Mouse (Mus musculus) stomach, embryonic 14.5 days (tissue): Measurements from ENCODE around the gene Gm9945. TPM values are rescaled to one million over a fixed set of nuclear protein-coding genes. Genes with fewer than 3 reads are reported as not detected.

ENCODE experiments used
- ATAC-seq: fragments of 200-750 bp; cut with Nextera tagmentation; 2 replicates; pipeline ENCODE4 v1.8.0; 2017; ENCODE audit warnings: low read depth, moderate TSS enrichment; ENCODE audit not compliant: insufficient number of reproducible peaks, insufficient read depth, low FRiP score
- H3K27ac ChIP-seq: fragments of 300-500 bp; sonication (generic); 2 replicates; pipeline ENCODE4 v1.5.1; 2014; ENCODE audit warnings: mild to moderate bottlenecking, low read length, moderate library complexity, mixed read lengths
- H3K27me3 ChIP-seq: fragments of 300-500 bp; sonication (generic); 2 replicates; pipeline ENCODE4 v1.6.1; 2014; ENCODE audit warnings: low read length, control low read depth, mixed read lengths; ENCODE audit not compliant: control insufficient read depth, insufficient read depth
- H3K36me3 ChIP-seq: fragments of 300-500 bp; sonication (generic); 2 replicates; pipeline ENCODE4 v1.6.1; 2014; ENCODE audit warnings: mild to moderate bottlenecking, control low read depth, low read length, moderate library complexity, mixed read lengths; ENCODE audit not compliant: control insufficient read depth, insufficient read depth
- H3K4me1 ChIP-seq: fragments of 300-500 bp; sonication (generic); 2 replicates; pipeline ENCODE4 v1.6.1; 2014; ENCODE audit warnings: low read length, control low read depth, mixed read lengths; ENCODE audit not compliant: control insufficient read depth, insufficient read depth
- H3K4me2 ChIP-seq: fragments of 300-500 bp; sonication (generic); replicated peaks from 2 replicates; pipeline ENCODE4 v1.6.1; 2014; ENCODE audit warnings: low read depth, low read length, control low read depth
- H3K4me3 ChIP-seq: fragments of 300-500 bp; sonication (generic); 2 replicates; pipeline ENCODE4 v1.5.1; 2014; ENCODE audit warnings: low read depth, low read length, control low read depth
- H3K9ac ChIP-seq: fragments of 300-500 bp; sonication (generic); replicated peaks from 2 replicates; pipeline ENCODE4 v1.6.1; 2014; ENCODE audit warnings: low read depth, mild to moderate bottlenecking, control low read depth, low read length, moderate library complexity, mixed read lengths
- H3K9me3 ChIP-seq: fragments of 300-500 bp; sonication (generic); 2 replicates; pipeline ENCODE4 v1.6.1; 2016; ENCODE audit warnings: low read depth, low read length, control low read depth; ENCODE audit not compliant: control insufficient read depth
- WGBS: fragments of 180-500 bp; shearing (Covaris S2); extraction: QIAGEN DNeasy Blood & Tissue Kit; methylation state at CpG from one replicate; pipeline ENCODE4 v1.1.7; 2014; 5-methylcytosine and 5-hydroxymethylcytosine counted together
- polyA plus RNA-seq: library from polyadenylated mRNA; unstranded; fragments of >200 nt; fragmentation: Nextera tagmentation; extraction: Ambion mirVana; gene quantifications from 2 replicates; pipeline ENCODE4 v1.2.1, GENCODE M21; 2014

Gene Gm9945
- polyA plus RNA-seq, 1 experiment from 2014 or later = not detected

DNA sequence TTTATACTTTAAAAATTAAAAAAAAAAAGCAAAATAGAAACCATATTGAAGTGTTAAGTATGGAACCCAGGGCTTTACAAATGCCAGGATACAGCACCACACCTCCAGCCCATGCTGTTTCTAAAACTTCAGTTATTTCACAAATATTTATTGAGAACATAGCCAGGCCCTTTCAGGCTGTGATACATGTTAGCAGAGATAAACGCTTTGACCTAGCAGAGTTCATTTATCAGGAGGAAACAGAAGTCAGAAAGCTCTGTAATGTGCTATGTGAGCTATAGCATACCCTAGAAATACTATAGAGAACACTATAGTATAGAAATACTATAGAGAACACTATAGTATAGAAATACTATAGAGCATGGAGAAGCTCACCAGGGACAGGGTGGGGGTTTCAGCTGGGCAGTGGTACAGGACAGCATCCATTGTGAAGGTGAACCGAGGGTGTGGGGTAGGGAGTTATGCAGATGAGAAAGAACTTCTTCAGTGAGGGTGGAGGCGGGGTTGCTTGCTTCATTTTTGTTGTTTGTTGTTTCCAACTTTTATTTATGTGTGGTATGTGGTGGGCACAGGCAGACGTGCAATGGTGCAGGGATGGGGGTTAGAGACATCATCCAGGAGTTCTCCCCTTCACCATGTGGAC lies 1.2 kb downstream of the Gm9945 start:
- no peak; the same call in 1 of the 2 replicates for ATAC-seq
- no peak overlapping the region for H3K27ac ChIP-seq
- no peaks in the 10 kb centered on the region for H3K36me3 ChIP-seq
- WGBS = 69% methylated on average over 4 of the region's 4 CpGs
- H3K4me2 ChIP-seq = no peak overlapping the region
- peaks cover 42% of the 10 kb centered on the region for H3K27me3 ChIP-seq
- H3K4me1 ChIP-seq = 0 out of 2 replicates have a peak, but pooled peaks cover 6% of the 10 kb centered on the region
- no peak overlapping the region for H3K4me3 ChIP-seq
- 0 out of 2 replicates have a peak, but pooled peaks cover 3% of the 10 kb centered on the region for H3K9me3 ChIP-seq
- no peak overlapping the region for H3K9ac ChIP-seq

DNA sequence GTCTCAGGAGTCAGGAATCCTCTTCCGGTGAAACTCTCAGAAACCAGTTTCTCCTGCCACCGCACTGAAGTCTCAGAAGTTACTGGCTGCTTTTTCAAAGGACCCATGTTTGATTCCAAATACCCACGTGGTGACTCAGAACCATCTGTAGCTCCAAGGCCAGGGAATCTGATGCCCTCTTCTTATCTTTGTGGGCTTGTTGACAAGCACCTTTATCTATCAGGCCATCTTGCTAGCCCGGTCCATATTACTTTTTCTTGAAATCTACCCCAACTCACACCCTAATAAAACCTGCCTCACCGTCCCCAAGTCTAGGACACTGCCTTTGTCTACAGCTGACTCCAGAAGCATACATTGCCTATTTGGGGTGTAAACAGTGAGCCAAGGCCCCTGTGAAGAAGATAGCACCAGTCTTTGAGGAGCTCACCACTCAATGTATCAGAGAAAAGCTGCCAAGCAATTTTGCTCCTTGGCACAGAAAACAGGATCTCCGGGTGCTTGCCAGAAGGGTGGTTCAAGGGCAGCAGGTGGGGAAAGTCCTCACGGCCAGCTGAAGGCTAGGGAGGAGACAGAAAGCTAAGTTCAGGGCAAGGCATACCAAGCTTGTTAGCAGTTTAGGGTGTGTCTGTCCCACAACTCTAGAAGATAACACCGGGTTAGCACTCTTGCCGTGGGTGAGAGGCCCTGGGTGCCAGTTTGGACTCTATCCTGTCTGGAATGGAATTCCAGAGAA lies 3.4 kb downstream of the Gm9945 start:
- ATAC-seq = peak; percentile 51; the same call in 1 of the 2 replicates
- H3K4me2 ChIP-seq = no peak overlapping the region
- no peak overlapping the region for H3K27ac ChIP-seq
- 0 out of 2 replicates have a peak, but pooled peaks cover 3% of the 10 kb centered on the region for H3K9me3 ChIP-seq
- no peak overlapping the region for H3K9ac ChIP-seq
- H3K4me1 ChIP-seq = 0 out of 2 replicates have a peak, but pooled peaks cover 11% of the 10 kb centered on the region
- no peaks in the 10 kb centered on the region for H3K36me3 ChIP-seq
- no peak overlapping the region for H3K4me3 ChIP-seq
- peaks cover 28% of the 10 kb centered on the region for H3K27me3 ChIP-seq
- WGBS = 61% methylated on average over 9 of the region's 9 CpGs

DNA sequence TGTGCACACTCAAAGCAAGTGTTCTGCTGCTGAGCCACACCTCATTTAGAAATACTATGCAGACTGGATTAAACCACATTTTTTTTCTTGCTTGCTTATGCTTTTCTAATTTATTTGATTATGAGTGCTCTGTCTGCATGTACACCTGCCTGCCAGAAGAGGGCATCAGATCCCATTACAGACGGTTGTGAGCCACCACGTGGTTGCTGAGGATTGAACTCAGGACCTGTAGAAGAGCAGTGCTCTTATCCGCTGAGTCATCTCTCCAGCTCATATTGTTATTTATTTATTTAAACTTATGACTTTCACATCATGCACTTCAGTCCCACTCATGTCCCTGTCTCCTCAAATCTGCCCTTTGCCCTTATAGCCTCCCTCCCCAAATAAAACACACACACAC lies 5.8 kb downstream of the Gm9945 start:
- Histone ChIP-seq H3K4me3 (no peak overlapping the region), H3K4me1 (0 out of 2 replicates have a peak, but pooled peaks cover 4% of the 10 kb centered on the region), H3K27me3 (peaks cover 9% of the 10 kb centered on the region; the same call in 1 of the 2 replicates), H3K27ac (no peak overlapping the region), H3K9ac (no peak overlapping the region), H3K4me2 (no peak overlapping the region), H3K36me3 (no peaks in the 10 kb centered on the region), H3K9me3 (no peaks in the 10 kb centered on the region)
- no peak for ATAC-seq
- 43% methylated on average over 3 of the region's 3 CpGs for WGBS

DNA sequence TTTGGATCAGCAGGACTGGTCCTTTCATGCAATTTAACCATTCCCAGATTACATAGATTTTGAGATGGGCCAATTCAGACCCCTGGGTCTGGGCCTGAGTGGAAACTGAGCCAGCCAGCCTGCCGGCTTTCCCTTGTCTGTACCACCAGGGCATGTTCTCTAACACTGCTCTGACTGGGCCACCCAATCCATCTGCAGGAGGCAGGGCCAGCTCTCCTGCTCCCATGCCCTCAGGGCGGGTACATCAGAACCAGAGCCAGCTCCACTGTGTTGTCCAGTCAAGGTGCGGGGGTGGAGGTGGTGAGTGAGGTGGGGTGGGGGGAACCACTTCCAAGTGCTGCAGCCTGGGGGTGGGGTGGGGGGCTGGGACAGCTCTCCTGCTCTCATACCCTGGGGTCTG lies 6.4 kb downstream of the Gm9945 start:
- H3K9ac ChIP-seq = no peak overlapping the region
- WGBS = 72% methylated on average over 3 of the region's 3 CpGs
- no peaks in the 10 kb centered on the region for H3K36me3 ChIP-seq
- H3K27ac ChIP-seq = no peak overlapping the region
- H3K4me3 ChIP-seq = no peak overlapping the region
- H3K4me1 ChIP-seq = 0 out of 2 replicates have a peak, but pooled peaks cover 4% of the 10 kb centered on the region
- ATAC-seq = no peak
- H3K9me3 ChIP-seq = no peaks in the 10 kb centered on the region
- 0 out of 2 replicates have a peak, but pooled peaks cover 5% of the 10 kb centered on the region for H3K27me3 ChIP-seq
- H3K4me2 ChIP-seq = no peak overlapping the region

DNA sequence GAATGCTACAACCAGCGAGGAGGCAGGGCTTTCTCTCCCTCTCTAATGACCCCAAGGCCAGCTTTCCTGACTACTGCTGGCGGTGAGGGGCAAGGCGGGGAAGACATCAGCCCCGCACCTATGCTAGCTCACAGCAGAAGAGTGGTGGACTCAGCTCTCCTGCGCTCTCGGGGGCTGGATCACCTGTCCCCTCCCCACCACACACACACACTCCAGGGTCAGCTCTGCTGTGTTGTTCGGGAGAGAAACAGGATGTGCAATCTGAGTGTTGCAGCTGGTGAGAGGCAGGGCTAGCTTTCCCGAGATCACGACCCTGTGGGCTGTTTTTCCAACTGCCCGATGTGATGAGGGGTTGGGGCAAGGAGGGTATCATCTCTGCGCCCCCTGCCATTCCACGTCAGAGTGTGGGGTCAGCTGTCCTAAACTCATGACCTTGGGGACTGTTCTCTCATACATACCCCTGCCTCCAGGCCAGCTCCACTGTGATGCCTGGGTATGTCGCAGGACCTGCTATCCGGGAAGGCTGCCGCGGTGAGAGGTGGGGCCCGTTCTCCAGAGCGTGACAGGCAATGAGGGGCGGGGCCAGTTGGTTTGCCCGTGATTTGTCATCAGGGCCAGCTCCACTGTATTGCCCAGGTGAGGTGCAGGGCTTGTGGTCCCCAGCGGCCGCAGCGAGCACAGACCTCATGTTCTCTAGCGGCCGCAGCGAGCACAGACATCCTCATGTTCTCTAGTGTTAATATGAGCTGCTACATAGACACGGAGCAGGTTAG lies 7.0 kb downstream of the Gm9945 start:
- Histone ChIP-seq H3K4me2 (peak overlapping the region; percentile 29), H3K4me1 (0 out of 2 replicates have a peak, but pooled peaks cover 4% of the 10 kb centered on the region), H3K36me3 (no peaks in the 10 kb centered on the region), H3K27ac (no peak overlapping the region), H3K4me3 (peak overlapping the region; percentile 6; the same call in 1 of the 2 replicates), H3K27me3 (no peaks in the 10 kb centered on the region), H3K9me3 (no peaks in the 10 kb centered on the region), H3K9ac (no peak overlapping the region)
- ATAC-seq = peak; percentile 46
- 7% methylated on average over 27 of the region's 27 CpGs for WGBS

DNA sequence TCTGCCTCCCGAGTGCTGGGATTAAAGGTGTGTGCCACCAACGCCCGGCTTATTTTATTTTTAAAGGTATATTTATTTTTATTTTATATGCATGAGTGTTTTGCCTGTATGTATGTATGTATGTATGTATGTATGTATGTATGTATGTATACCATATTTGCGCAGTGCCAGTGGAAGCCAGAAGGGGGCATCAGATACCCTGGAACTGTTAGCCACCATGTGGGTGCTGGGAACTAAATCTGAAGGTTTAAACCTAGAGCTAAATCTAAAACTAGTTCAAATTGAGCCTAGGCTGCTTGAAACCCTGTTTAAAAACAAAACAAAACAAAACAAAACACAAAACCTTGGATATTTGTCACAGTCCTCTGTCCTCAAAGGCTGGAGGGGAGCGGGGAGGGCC lies 9.0 kb downstream of the Gm9945 start:
- Histone ChIP-seq H3K27ac (no peak overlapping the region), H3K4me3 (no peak overlapping the region), H3K27me3 (no peaks in the 10 kb centered on the region), H3K36me3 (no peaks in the 10 kb centered on the region), H3K9ac (no peak overlapping the region), H3K4me2 (no peak overlapping the region), H3K4me1 (0 out of 2 replicates have a peak, but pooled peaks cover 4% of the 10 kb centered on the region), H3K9me3 (no peaks in the 10 kb centered on the region)
- ATAC-seq = no peak
- 96% methylated on average over 5 of the region's 5 CpGs for WGBS

DNA sequence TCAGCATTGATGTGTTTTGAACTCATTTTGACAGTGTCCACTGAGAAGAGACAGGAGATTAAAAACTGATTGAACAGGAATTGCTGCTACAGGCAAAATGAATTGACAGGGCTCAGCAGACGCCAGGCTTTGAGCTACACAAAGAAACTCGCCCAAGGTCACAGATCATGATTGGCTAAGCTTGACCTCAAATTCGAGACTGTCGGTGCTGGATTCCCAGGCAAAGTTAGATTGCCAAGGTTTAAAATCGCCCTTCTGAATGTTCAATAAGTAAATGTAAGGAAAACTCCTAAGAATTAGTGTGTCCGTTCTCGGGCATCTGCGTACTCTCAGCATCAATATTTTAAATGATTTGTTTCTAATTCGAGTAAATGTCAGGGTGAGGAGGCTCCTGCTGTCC lies 9.5 kb downstream of the Gm9945 start:
- Histone ChIP-seq H3K4me1 (0 out of 2 replicates have a peak, but pooled peaks cover 4% of the 10 kb centered on the region), H3K9me3 (no peaks in the 10 kb centered on the region), H3K27me3 (no peaks in the 10 kb centered on the region), H3K27ac (no peak overlapping the region), H3K4me2 (no peak overlapping the region), H3K9ac (no peak overlapping the region), H3K4me3 (no peak overlapping the region), H3K36me3 (no peaks in the 10 kb centered on the region)
- no peak for ATAC-seq
- WGBS = 70% methylated on average over 9 of the region's 9 CpGs

DNA sequence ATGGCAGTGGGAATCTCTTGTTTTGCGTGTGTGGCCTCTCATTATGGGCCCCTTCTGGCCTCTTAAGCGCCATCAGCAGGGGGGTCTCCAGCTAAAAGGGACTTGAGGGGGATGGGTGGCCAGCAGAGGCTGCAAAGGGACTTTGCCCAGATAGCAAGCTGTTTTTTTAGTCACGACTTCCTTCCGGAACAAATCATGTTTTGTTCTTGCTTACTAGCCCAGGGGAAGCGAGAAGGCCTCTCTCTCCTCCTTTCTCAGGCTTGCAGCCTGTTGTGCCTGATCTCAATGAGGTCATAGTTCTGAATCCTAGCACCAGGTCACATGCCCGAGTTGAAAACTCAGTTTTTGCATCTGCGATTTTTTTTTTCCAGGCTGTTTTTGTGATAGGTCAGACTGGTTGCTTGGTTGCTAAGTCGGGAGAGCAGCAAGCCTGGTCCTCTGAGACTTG lies 12.0 kb downstream of the Gm9945 start:
- Histone ChIP-seq H3K4me2 (no peak overlapping the region), H3K36me3 (no peaks in the 10 kb centered on the region), H3K9me3 (no peaks in the 10 kb centered on the region), H3K27ac (no peak overlapping the region), H3K9ac (no peak overlapping the region), H3K27me3 (no peaks in the 10 kb centered on the region), H3K4me1 (0 out of 2 replicates have a peak, but pooled peaks cover 2% of the 10 kb centered on the region), H3K4me3 (no peak overlapping the region)
- whole genome bisulfite sequencing = 43% methylated on average over 8 of the region's 8 CpGs
- 0 out of 2 replicates have a peak, but pooled peaks have one; percentile 23 for ATAC-seq
